Mouse (Mus musculus): ENCODE measurements around the gene Tmc2. TPM values are rescaled to one million over a fixed set of nuclear protein-coding genes. Genes with fewer than 3 reads are reported as not detected.
A peak's percentile ranks its signal among the peaks of the same experiment; 100 is the strongest.

The Tmc2 gene
- polyA plus RNA-seq, 1 experiment from 2014 or later, result not detected

DNA sequence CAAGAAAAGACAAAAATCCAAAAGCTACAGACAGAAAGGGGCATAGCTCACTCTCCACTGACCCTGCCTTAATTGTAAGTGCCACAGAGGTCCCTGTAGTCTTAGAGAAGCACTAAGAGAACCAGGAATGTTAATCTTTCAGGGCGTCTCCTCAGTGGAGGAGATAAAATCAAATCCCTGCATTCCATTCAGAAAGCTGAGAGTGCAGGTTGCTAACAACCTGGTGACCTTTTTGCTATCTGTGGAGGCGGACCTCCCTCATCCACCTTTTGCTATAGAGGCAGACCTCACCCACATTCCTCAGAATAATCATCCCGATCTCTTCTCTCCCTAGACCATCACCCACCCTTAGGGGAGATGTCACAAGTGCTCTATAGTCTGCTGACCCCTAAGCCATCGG lies 94.1 kb downstream of the Tmc2 start:
- WGBS, result 39% methylated on average over 4 of the region's 4 CpGs
- DNase-seq (ENCODE audit: low spot score) (no peak), ATAC-seq (ENCODE audit: low FRiP score, low TSS enrichment) (no peak)
- H3K36me3 ChIP-seq (ENCODE audit: control insufficient read depth, insufficient read depth, low read length), result no peaks in the 10 kb centered on the region
- H3K27ac ChIP-seq (replicated peaks), result no peak overlapping the region
- no peaks in the 10 kb centered on the region for H3K4me1 ChIP-seq (replicated peaks; ENCODE audit: control insufficient read depth, insufficient read depth)
- TF ChIP-seq EP300 (optimal IDR thresholded peaks at IDR 0.05), result no peak
- TF ChIP-seq CTCF (IDR thresholded peaks at IDR 0.05; ENCODE audit: low read depth), result no peak
- no peak overlapping the region for H3K9ac ChIP-seq (ENCODE audit: low read length)
- H3K4me2 ChIP-seq (replicated peaks; ENCODE audit: low read depth), result no peak overlapping the region
- no peak overlapping the region for H3K4me3 ChIP-seq (ENCODE audit: low read depth, low read length)
- no peaks in the 10 kb centered on the region for H3K9me3 ChIP-seq (ENCODE audit: control insufficient read depth, low read length)
- H3K27me3 ChIP-seq (ENCODE audit: control insufficient read depth, insufficient read depth, low read length), result no peaks in the 10 kb centered on the region

DNA sequence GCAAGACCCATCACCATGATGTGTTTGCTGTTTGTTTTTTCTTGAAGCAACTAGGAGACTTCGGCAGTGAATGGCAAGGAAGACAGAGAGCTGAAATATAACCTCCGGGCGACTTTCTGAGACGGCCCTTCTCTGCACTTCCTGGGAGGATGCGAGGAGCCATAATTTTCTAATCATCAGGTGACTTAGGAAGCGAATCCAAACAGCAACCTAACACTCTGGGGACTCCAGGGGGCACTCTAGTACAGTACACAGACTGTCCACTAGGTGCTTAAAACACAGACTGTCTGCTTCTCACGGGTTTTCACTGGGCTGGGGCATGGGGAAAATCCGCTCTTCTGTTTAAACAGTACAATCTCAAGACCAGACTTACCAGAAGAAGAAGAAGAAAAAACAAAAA lies 96.4 kb downstream of the Tmc2 start:
- DNase-seq (ENCODE audit: low spot score), result peak; percentile 72
- no peak overlapping the region for H3K27ac ChIP-seq (replicated peaks)
- no peak overlapping the region for H3K9ac ChIP-seq (ENCODE audit: low read length)
- no peaks in the 10 kb centered on the region for H3K36me3 ChIP-seq (ENCODE audit: control insufficient read depth, insufficient read depth, low read length)
- H3K27me3 ChIP-seq (ENCODE audit: control insufficient read depth, insufficient read depth, low read length), result no peaks in the 10 kb centered on the region
- peak; percentile 72 for ATAC-seq (ENCODE audit: low FRiP score, low TSS enrichment)
- no peaks in the 10 kb centered on the region for H3K4me1 ChIP-seq (replicated peaks; ENCODE audit: control insufficient read depth, insufficient read depth)
- 4% methylated on average over 8 of the region's 8 CpGs for WGBS
- H3K9me3 ChIP-seq (ENCODE audit: control insufficient read depth, low read length), result no peaks in the 10 kb centered on the region
- H3K4me3 ChIP-seq (ENCODE audit: low read depth, low read length), result no peak overlapping the region
- TF ChIP-seq EP300 (optimal IDR thresholded peaks at IDR 0.05) (no peak), CTCF (IDR thresholded peaks at IDR 0.05; ENCODE audit: low read depth) (peak; percentile 96)
- H3K4me2 ChIP-seq (replicated peaks; ENCODE audit: low read depth), result 0 out of 2 replicates have a peak overlapping the region, but pooled peaks have one; percentile 12

DNA sequence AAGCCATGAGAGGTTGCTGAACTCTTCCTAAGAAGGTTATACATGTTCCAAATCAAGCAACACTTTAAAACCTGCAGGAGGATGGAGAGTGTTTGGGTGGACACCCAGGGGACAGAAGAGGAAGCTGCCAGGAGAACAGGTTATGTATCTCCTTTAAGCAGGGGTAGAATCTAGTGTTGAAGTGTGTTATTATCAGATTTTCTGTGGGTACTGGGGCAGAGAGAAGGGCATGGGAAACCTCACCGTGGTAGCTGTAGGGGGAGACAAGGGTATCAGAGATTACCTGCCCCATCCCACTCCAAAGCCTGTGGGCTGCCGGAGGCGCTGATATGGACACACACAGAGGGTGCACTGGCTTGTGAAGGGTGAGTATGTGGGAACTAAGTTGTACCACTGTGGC lies 98.0 kb downstream of the Tmc2 start:
- 49% methylated on average over 3 of the region's 3 CpGs for WGBS
- H3K4me2 ChIP-seq (replicated peaks; ENCODE audit: low read depth), result no peak overlapping the region
- DNase-seq (ENCODE audit: low spot score) (no peak), ATAC-seq (ENCODE audit: low FRiP score, low TSS enrichment) (no peak)
- H3K36me3 ChIP-seq (ENCODE audit: control insufficient read depth, insufficient read depth, low read length), result no peaks in the 10 kb centered on the region
- no peak overlapping the region for H3K27ac ChIP-seq (replicated peaks)
- no peak overlapping the region for H3K4me3 ChIP-seq (ENCODE audit: low read depth, low read length)
- no peak for TF ChIP-seq EP300 (optimal IDR thresholded peaks at IDR 0.05)
- no peak for TF ChIP-seq CTCF (IDR thresholded peaks at IDR 0.05; ENCODE audit: low read depth)
- H3K9ac ChIP-seq (ENCODE audit: low read length), result no peak overlapping the region
- no peaks in the 10 kb centered on the region for H3K27me3 ChIP-seq (ENCODE audit: control insufficient read depth, insufficient read depth, low read length)
- no peaks in the 10 kb centered on the region for H3K4me1 ChIP-seq (replicated peaks; ENCODE audit: control insufficient read depth, insufficient read depth)
- H3K9me3 ChIP-seq (ENCODE audit: control insufficient read depth, low read length), result no peaks in the 10 kb centered on the region

DNA sequence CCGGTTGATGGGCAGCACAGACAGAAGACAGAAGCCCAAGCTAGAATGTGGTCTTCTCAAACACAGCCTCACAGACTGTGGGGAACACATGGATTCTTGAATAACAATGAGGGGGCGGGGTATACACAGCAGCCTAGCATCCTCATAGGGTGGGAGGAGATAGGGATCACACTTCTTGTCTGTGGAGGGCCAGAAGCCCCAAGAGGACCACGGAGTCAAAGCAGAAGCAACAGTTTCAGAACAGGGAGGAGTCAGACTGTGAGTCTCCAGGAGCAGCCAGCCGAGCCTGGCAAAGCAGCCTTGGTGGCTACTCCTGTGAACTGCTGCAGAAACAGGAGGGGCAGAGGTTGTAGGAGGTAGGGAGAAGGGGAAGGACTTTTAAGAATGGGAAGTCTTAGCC lies 98.5 kb downstream of the Tmc2 start:
- Histone ChIP-seq H3K4me2 (replicated peaks; ENCODE audit: low read depth) (no peak overlapping the region), H3K4me1 (replicated peaks; ENCODE audit: control insufficient read depth, insufficient read depth) (no peaks in the 10 kb centered on the region), H3K27me3 (ENCODE audit: control insufficient read depth, insufficient read depth, low read length) (no peaks in the 10 kb centered on the region), H3K4me3 (ENCODE audit: low read depth, low read length) (no peak overlapping the region), H3K27ac (replicated peaks) (no peak overlapping the region), H3K9me3 (ENCODE audit: control insufficient read depth, low read length) (no peaks in the 10 kb centered on the region), H3K9ac (ENCODE audit: low read length) (no peak overlapping the region), H3K36me3 (ENCODE audit: control insufficient read depth, insufficient read depth, low read length) (no peaks in the 10 kb centered on the region)
- WGBS, result 12% methylated on average over 4 of the region's 4 CpGs
- DNase-seq (ENCODE audit: low spot score), result no peak
- 0 out of 2 replicates have a peak, but pooled peaks have one; percentile 13 for ATAC-seq (ENCODE audit: low FRiP score, low TSS enrichment)
- TF ChIP-seq CTCF (IDR thresholded peaks at IDR 0.05; ENCODE audit: low read depth), result no peak
- no peak for TF ChIP-seq EP300 (optimal IDR thresholded peaks at IDR 0.05)

DNA sequence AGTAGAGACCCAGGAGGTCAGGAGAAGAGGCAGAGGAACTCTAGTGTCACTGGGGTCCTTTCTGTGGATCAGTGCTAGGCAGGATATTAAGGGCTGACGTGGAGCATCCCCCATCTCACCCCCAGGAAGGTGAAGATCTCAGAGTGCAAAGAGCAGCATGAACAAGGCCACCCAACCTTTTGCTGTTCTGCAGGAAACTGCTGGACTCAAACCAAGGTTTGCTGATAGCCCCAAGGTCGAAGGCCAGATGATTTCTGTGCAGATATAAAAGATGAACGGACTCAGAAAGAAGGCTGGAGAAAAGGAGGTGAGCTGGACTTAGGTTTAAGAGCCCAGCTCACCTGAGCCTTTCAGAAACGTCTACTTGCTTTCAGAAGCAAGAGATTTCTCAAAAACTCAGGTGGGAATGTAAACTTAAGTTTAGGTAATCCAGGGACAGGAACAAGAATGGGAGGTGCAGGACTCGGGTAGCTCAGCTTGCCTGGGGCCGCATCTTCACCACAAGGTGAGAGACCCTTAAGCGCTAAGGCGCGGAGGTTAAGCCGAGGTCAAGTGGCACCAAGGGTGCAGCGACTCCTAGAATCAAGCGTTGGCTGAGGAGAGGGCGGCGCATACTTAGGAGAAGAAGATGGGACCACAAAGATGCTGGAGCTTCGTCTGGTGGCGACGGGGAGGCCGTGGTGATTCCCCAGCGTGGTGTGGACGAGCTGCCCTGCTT lies 99.4 kb downstream of the Tmc2 start:
- 10% methylated on average over 19 of the region's 20 CpGs for WGBS
- peak overlapping the region; percentile 58; the same call in 1 of the 2 replicates for H3K27ac ChIP-seq (replicated peaks)
- ATAC-seq (ENCODE audit: low FRiP score, low TSS enrichment), result no peak; the same call in 1 of the 2 replicates

DNA sequence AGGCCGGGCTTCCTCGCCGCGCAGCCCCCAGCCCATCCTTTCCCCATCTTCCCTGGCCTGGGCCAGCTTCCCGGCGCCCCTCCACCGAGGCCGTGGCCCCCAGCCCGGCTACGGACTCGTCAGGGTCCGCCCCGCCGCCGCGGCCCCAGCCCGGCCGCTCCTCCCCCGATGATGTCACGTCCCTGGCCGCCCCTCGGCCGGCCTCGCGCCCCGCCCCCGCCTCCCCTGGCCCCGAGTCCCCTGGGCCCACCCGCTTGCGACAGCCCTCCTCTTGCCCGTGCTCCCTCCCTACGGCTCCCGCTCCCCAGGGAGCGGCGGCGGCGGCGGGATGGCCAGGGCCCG lies 99.9 kb downstream of the Tmc2 start, which contains the start of gene Ebf4:
Gene Ebf4, plus strand, starts transcription at position 234 of the 342 bp plus-strand sequence.
- H3K36me3 ChIP-seq (ENCODE audit: control insufficient read depth, insufficient read depth, low read length), result no peaks in the 10 kb centered on the region
- H3K27ac ChIP-seq (replicated peaks), result peak within 1 kb of the TSS; percentile 58; the same call in 1 of the 2 replicates
- peak; percentile 72 for ATAC-seq (ENCODE audit: low FRiP score, low TSS enrichment)
- peak within 1 kb of the TSS; percentile 70 for H3K4me2 ChIP-seq (replicated peaks; ENCODE audit: low read depth)
- 2% methylated on average over 27 of the region's 39 CpGs for WGBS
- peak within 1 kb of the TSS; percentile 68 for H3K4me3 ChIP-seq (ENCODE audit: low read depth, low read length)
- H3K4me1 ChIP-seq (replicated peaks; ENCODE audit: control insufficient read depth, insufficient read depth), result no peaks in the 10 kb centered on the region
- DNase-seq (ENCODE audit: low spot score), result peak; percentile 61
- H3K9me3 ChIP-seq (ENCODE audit: control insufficient read depth, low read length), result no peaks in the 10 kb centered on the region
- no peak for TF ChIP-seq EP300 (optimal IDR thresholded peaks at IDR 0.05)
- no peak for TF ChIP-seq CTCF (IDR thresholded peaks at IDR 0.05; ENCODE audit: low read depth)
- H3K27me3 ChIP-seq (ENCODE audit: control insufficient read depth, insufficient read depth, low read length), result no peaks in the 10 kb centered on the region
- H3K9ac ChIP-seq (ENCODE audit: low read length), result peak within 1 kb of the TSS; percentile 75

More for the DNA sequence above, 99.4 kb downstream of the Tmc2 start:
- H3K36me3 ChIP-seq (ENCODE audit: control insufficient read depth, insufficient read depth, low read length), result no peaks in the 10 kb centered on the region
- H3K4me2 ChIP-seq (replicated peaks; ENCODE audit: low read depth), result peak overlapping the region; percentile 70
- H3K9me3 ChIP-seq (ENCODE audit: control insufficient read depth, low read length), result no peaks in the 10 kb centered on the region
- no peak for DNase-seq (ENCODE audit: low spot score)
- peak overlapping the region; percentile 75 for H3K9ac ChIP-seq (ENCODE audit: low read length)
- no peaks in the 10 kb centered on the region for H3K4me1 ChIP-seq (replicated peaks; ENCODE audit: control insufficient read depth, insufficient read depth)
- H3K4me3 ChIP-seq (ENCODE audit: low read depth, low read length), result peak overlapping the region; percentile 68
- TF ChIP-seq EP300 (optimal IDR thresholded peaks at IDR 0.05), result no peak
- no peak for TF ChIP-seq CTCF (IDR thresholded peaks at IDR 0.05; ENCODE audit: low read depth)
- no peaks in the 10 kb centered on the region for H3K27me3 ChIP-seq (ENCODE audit: control insufficient read depth, insufficient read depth, low read length)

Data from stomach, postnatal 0 days (tissue).